Mouse (Mus musculus) lung, embryonic 16.5 days (tissue): ENCODE measurements around the gene Prkag2. TPM values are rescaled to one million over a fixed set of nuclear protein-coding genes. Genes with fewer than 3 reads are reported as not detected.
A peak's percentile ranks its signal among the peaks of the same experiment; 100 is the strongest.

Experiments used
- ATAC-seq: fragments of 200-750 bp; cut with Nextera tagmentation; 2 replicates; pipeline ENCODE4 v1.8.0; 2017; ENCODE audit warnings: low read depth, mild to moderate bottlenecking, moderate library complexity
- H3K27ac ChIP-seq: fragments of 300-500 bp; sonication (generic); 2 replicates; pipeline ENCODE4 v1.5.1; 2014; ENCODE audit warnings: mild to moderate bottlenecking, control low read depth, low read length
- H3K27me3 ChIP-seq: fragments of 300-500 bp; sonication (generic); 2 replicates; pipeline ENCODE4 v1.6.1; 2014; ENCODE audit warnings: low read depth, low read length, mixed read lengths; ENCODE audit not compliant: control insufficient read depth, insufficient read depth
- H3K36me3 ChIP-seq: fragments of 300-500 bp; sonication (generic); 2 replicates; pipeline ENCODE4 v1.6.1; 2014; ENCODE audit warnings: low read length; ENCODE audit not compliant: control insufficient read depth, insufficient read depth
- H3K4me1 ChIP-seq: fragments of 300-500 bp; sonication (generic); replicated peaks from 2 replicates; pipeline ENCODE4 v1.6.1; 2014; ENCODE audit warnings: low read length, mixed read lengths; ENCODE audit not compliant: control insufficient read depth, insufficient read depth
- H3K4me2 ChIP-seq: fragments of 300-500 bp; sonication (generic); 2 replicates; pipeline ENCODE4 v1.6.1; 2014; ENCODE audit warnings: low read depth, low read length, control low read depth
- H3K4me3 ChIP-seq: fragments of 300-500 bp; sonication (generic); 2 replicates; pipeline ENCODE4 v1.5.1; 2014; ENCODE audit warnings: mild to moderate bottlenecking, low read length, control low read depth
- H3K9ac ChIP-seq: fragments of 300-500 bp; sonication (generic); 2 replicates; pipeline ENCODE4 v1.6.1; 2014; ENCODE audit warnings: low read length, control low read depth
- H3K9me3 ChIP-seq: fragments of 300-500 bp; sonication (generic); 2 replicates; pipeline ENCODE4 v1.6.1; 2016; ENCODE audit warnings: low read length; ENCODE audit not compliant: control insufficient read depth
- WGBS: fragments of 180-500 bp; shearing (Covaris S2); extraction: QIAGEN DNeasy Blood & Tissue Kit; methylation state at CpG from one replicate; pipeline ENCODE4 v1.1.7; 2014; 5-methylcytosine and 5-hydroxymethylcytosine counted together
- polyA plus RNA-seq: library from polyadenylated mRNA; unstranded; fragments of >200 nt; fragmentation: Nextera tagmentation; extraction: Ambion mirVana; gene quantifications from 2 replicates; pipeline ENCODE4 v1.2.1, GENCODE M21; 2015

The Prkag2 gene
- polyA plus RNA-seq, 1 experiment from 2014 or later = 28.0 TPM

- 63% methylated on average over 5 of the region's 5 CpGs for WGBS
- H3K27me3 ChIP-seq = no peaks in the 10 kb centered on the region
- no peak overlapping the region for H3K4me3 ChIP-seq
- H3K4me1 ChIP-seq = no peaks in the 10 kb centered on the region
- no peaks in the 10 kb centered on the region for H3K36me3 ChIP-seq
- H3K27ac ChIP-seq = no peak overlapping the region
- 0 out of 2 replicates have a peak, but pooled peaks have one; percentile 24 for ATAC-seq
- H3K4me2 ChIP-seq = no peak overlapping the region
- no peak overlapping the region for H3K9ac ChIP-seq
- no peaks in the 10 kb centered on the region for H3K9me3 ChIP-seq
These were observed 185.3 kb downstream of the Prkag2 start for GRCm38 (mm10) chr5:24915119-24915518.

GRCm38 (mm10) chr5:24913656-24914055 is 186.8 kb downstream of the Prkag2 start:
- Histone ChIP-seq H3K4me1 (0 out of 2 replicates have a peak, but pooled peaks cover 2% of the 10 kb centered on the region), H3K9me3 (peaks cover 2% of the 10 kb centered on the region), H3K4me2 (no peak overlapping the region), H3K9ac (no peak overlapping the region), H3K27me3 (no peaks in the 10 kb centered on the region), H3K36me3 (no peaks in the 10 kb centered on the region), H3K4me3 (no peak overlapping the region), H3K27ac (no peak overlapping the region)
- ATAC-seq = no peak
- WGBS = 72% methylated on average over 6 of the region's 6 CpGs

- H3K4me3 ChIP-seq = peak overlapping the region; percentile 81
- peaks cover 2% of the 10 kb centered on the region for H3K9me3 ChIP-seq
- H3K9ac ChIP-seq = peak overlapping the region; percentile 83
- no peaks in the 10 kb centered on the region for H3K27me3 ChIP-seq
- H3K4me1 ChIP-seq = peaks cover 5% of the 10 kb centered on the region; the same call in 1 of the 2 replicates
- 13% methylated on average over 15 of the region's 19 CpGs for WGBS
- ATAC-seq = no peak
- peak overlapping the region; percentile 97 for H3K27ac ChIP-seq
- H3K36me3 ChIP-seq = no peaks in the 10 kb centered on the region
- H3K4me2 ChIP-seq = peak overlapping the region; percentile 86
These were observed 191.4 kb downstream of the Prkag2 start for GRCm38 (mm10) chr5:24908820-24909716.

- peak overlapping the region; percentile 97 for H3K27ac ChIP-seq
- peak; percentile 92 for ATAC-seq
- no peaks in the 10 kb centered on the region for H3K27me3 ChIP-seq
- peak overlapping the region; percentile 81 for H3K4me3 ChIP-seq
- no peaks in the 10 kb centered on the region for H3K36me3 ChIP-seq
- peaks cover 5% of the 10 kb centered on the region; the same call in 1 of the 2 replicates for H3K4me1 ChIP-seq
- peaks cover 2% of the 10 kb centered on the region for H3K9me3 ChIP-seq
- under 1% methylated on average over 35 of the region's 87 CpGs for WGBS
- H3K9ac ChIP-seq = peak overlapping the region; percentile 83
- H3K4me2 ChIP-seq = peak overlapping the region; percentile 86
These were observed 192.2 kb downstream of the Prkag2 start for GRCm38 (mm10) chr5:24908141-24908819.

GRCm38 (mm10) chr5:24907737-24908136 is 192.7 kb downstream of the Prkag2 start:
- H3K27me3 ChIP-seq = no peaks in the 10 kb centered on the region
- WGBS = under 1% methylated on average over 26 of the region's 26 CpGs
- H3K36me3 ChIP-seq = no peaks in the 10 kb centered on the region
- peak overlapping the region; percentile 83 for H3K9ac ChIP-seq
- H3K9me3 ChIP-seq = peaks cover 2% of the 10 kb centered on the region
- H3K4me1 ChIP-seq = peaks cover 5% of the 10 kb centered on the region; the same call in 1 of the 2 replicates
- ATAC-seq = peak; percentile 41
- peak overlapping the region; percentile 86 for H3K4me2 ChIP-seq
- H3K4me3 ChIP-seq = peak overlapping the region; percentile 81
- H3K27ac ChIP-seq = peak overlapping the region; percentile 97

GRCm38 (mm10) chr5:24906844-24907243 is 193.6 kb downstream of the Prkag2 start:
- Histone ChIP-seq H3K4me2 (peak overlapping the region; percentile 86; the same call in 1 of the 2 replicates), H3K4me3 (peak overlapping the region; percentile 81), H3K27me3 (no peaks in the 10 kb centered on the region), H3K9ac (no peak overlapping the region), H3K36me3 (no peaks in the 10 kb centered on the region), H3K4me1 (peaks cover 5% of the 10 kb centered on the region; the same call in 1 of the 2 replicates), H3K27ac (no peak overlapping the region), H3K9me3 (peaks cover 2% of the 10 kb centered on the region)
- 51% methylated on average over 9 of the region's 9 CpGs for WGBS
- no peak for ATAC-seq

GRCm38 (mm10) chr5:24904941-24905340 is 195.5 kb downstream of the Prkag2 start:
- Histone ChIP-seq H3K9ac (no peak overlapping the region), H3K4me1 (peaks cover 5% of the 10 kb centered on the region; the same call in 1 of the 2 replicates), H3K36me3 (no peaks in the 10 kb centered on the region), H3K4me3 (no peak overlapping the region), H3K9me3 (peaks cover 2% of the 10 kb centered on the region), H3K27me3 (no peaks in the 10 kb centered on the region), H3K4me2 (no peak overlapping the region), H3K27ac (no peak overlapping the region)
- ATAC-seq = no peak
- 82% methylated on average over 9 of the region's 9 CpGs for WGBS

- H3K4me3 ChIP-seq = no peak overlapping the region
- peaks cover 2% of the 10 kb centered on the region for H3K9me3 ChIP-seq
- H3K27ac ChIP-seq = no peak overlapping the region
- H3K36me3 ChIP-seq = no peaks in the 10 kb centered on the region
- H3K4me1 ChIP-seq = peaks cover 5% of the 10 kb centered on the region; the same call in 1 of the 2 replicates
- no peak overlapping the region for H3K9ac ChIP-seq
- 88% methylated on average over 8 of the region's 8 CpGs for WGBS
- H3K4me2 ChIP-seq = no peak overlapping the region
- ATAC-seq = no peak
- no peaks in the 10 kb centered on the region for H3K27me3 ChIP-seq
These were observed 196.0 kb downstream of the Prkag2 start for GRCm38 (mm10) chr5:24904423-24904822.

- H3K9ac ChIP-seq = no peak overlapping the region
- H3K27me3 ChIP-seq = no peaks in the 10 kb centered on the region
- H3K36me3 ChIP-seq = no peaks in the 10 kb centered on the region
- H3K9me3 ChIP-seq = no peaks in the 10 kb centered on the region
- H3K4me3 ChIP-seq = no peak overlapping the region
- 79% methylated on average over 4 of the region's 4 CpGs for WGBS
- H3K4me2 ChIP-seq = no peak overlapping the region
- H3K27ac ChIP-seq = no peak overlapping the region
- no peak for ATAC-seq
- peaks cover 5% of the 10 kb centered on the region; the same call in 1 of the 2 replicates for H3K4me1 ChIP-seq
These were observed 196.4 kb downstream of the Prkag2 start for GRCm38 (mm10) chr5:24904001-24904400.
